Mouse (Mus musculus): ENCODE data around the gene Hykk.

Hykk gene

DNA sequence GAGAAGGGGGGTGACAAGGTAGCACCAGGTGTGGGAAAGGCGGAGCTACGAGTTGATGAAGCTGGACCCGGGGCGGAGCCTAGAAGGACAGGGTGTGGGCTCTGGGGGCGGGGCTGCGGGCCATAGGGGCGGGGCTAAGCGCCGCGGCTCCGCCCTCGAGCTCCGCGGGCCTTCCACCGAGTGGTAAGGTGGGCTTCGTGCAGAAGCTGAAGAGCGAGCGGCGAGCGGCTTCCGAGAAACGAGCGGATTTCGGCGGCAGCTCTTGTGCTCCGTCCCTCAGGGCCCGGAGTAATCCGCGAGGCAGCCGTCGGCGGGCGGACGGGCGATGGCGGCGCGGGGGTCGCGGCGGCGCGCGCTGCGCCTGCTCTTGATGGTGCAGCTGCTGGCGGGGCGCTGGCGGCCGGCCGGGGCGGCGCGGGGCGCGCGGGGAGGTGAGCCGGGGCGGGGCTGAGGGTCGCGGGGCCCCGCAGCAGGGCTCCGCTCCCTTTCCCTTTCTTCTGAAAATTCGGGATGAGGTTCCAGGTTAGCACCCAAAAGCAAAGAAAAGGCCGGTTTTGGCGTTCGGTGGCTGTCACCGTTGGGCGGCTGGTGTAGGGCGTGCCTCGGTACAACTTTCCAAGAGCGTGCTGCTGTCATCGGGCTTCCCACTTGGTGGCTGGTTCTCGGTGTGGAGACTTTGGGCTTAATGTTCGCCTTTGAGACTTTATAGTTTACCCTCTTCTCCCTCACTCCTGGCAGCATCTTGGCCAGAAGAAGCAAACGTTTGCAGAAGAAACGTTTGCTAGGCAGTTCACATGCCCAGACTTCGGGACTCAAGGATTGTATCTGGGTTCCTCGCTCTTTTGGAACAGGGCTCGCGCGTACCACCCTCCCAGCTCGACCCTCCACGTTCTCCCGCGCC is 64.5 kb downstream of the Hykk start:
- peak; percentile 15 for DNase-seq

DNA sequence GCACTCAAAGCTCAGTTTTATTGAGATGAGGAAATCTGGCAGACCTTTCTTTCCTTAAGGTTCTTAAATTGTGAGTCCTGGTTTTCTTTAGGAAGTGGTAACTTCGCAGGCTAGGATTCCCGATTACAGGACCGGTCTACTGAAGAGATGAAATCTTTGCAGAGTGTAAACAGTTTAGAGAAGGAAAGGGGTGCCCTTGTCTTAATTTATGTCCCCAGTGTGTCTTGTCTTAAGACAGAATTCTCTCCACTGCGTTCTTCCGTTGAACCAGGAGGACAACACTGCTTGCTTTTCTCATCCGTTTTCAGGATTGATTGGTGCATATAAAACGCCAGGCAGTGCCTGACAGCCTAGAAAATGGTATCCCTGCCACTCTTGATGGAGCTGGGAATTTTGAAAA is 65.3 kb downstream of the Hykk start:
- no peak for DNase-seq

DNA sequence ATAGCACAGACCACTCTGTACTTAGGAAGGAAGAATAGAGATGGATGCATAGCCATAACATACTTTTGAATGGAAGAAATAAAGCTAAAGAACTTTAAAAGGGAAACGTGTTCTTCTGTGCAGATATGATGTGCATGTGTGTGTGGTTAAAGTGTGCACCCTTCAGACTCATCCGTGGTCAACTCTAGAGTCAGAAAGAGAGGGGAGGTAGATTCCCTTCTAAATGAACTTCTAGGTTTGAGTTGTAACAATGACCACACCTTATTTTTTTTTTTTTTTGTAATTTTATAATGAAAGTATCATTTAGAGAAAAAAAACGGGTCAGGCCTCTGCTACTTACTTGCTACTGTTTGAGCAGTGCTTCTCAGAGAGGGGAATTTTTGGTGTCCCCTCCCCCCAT is 73.3 kb downstream of the Hykk start:
- DNase-seq: no peak

DNA sequence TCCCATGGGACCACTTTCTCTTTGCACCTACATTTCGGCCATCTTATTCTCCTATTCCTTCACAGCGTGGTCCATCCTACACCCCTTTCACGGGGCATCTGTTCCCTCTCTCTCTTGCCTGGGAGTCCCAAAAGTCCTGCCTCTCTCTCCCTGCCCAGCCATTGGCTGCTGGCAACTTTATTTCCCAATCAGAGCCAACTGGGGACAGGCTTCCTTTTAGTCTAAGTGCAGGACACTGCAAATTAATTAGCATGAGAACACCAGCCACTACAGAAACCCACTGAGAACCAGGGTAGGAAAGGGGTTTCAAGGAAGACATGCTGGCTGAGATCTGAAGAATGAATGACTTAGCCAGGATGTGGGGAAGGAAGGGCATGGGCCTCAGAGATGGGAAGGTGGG is 77.3 kb downstream of the Hykk start:
- no peak for DNase-seq

DNA sequence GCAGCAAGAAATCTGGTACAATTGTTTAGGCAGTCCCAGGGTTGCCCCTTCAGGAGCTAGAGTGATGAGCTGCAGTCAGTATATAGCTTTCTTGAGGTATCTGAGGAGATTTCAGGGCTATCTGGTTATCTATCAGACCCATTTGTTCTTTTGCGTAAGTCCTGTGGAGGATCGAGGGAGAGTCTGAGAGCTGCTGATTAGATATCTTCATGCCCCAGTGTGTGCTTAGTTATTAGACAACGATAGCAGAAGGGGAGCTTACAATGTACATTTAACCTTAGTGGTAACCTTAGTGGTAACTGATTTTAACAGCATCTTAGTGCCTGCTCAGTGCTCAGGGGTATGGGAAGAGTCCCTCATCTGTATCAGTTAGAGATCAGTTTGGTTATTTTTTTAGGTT is 78.6 kb downstream of the Hykk start:
- no peak for DNase-seq

Data from lung, postnatal 14 days (tissue).